Mouse (Mus musculus): ENCODE data around the gene Lsmem1. TPM values are rescaled to one million over a fixed set of nuclear protein-coding genes. Genes with fewer than 3 reads are reported as not detected.
A peak's percentile ranks its signal among the peaks of the same experiment; 100 is the strongest.

Gene Lsmem1
- polyA plus RNA-seq, 1 experiment from 2014 or later = not detected

DNA sequence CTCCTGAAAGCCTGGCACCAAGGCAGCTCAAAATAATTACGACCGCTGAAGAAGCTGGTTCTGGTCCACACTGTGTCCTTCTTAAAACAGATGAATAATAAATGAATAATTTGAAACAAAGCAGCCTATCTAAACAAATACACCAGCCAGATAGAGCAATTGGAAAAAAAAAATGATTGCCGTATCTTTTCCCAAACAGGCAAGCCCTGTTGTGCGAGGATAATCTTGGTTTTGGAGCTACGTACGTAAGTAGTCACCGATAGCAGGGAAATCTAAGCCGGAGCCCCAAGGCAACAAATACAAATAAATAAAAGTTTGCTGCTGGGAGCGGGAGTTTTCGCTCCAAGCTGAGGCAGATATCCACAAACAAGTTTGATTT, 66.1 kb downstream of the Lsmem1 start:
- H3K27ac ChIP-seq (ENCODE audit: low read length) = no peak overlapping the region
- H3K36me3 ChIP-seq (ENCODE audit: control insufficient read depth, insufficient read depth) = no peaks in the 10 kb centered on the region
- H3K9me3 ChIP-seq (ENCODE audit: control insufficient read depth, low read length) = no peaks in the 10 kb centered on the region
- peaks cover 17% of the 10 kb centered on the region for H3K27me3 ChIP-seq (replicated peaks; ENCODE audit: control insufficient read depth, insufficient read depth, low read length)
- peak; percentile 26; the same call in 1 of the 2 replicates for ATAC-seq
- 17% methylated on average over 10 of the region's 10 CpGs for WGBS
- peak overlapping the region; percentile 86 for H3K4me2 ChIP-seq (ENCODE audit: low read length)
- H3K9ac ChIP-seq (replicated peaks; ENCODE audit: low read depth, low read length) = peak overlapping the region; percentile 49; the same call in 1 of the 2 replicates
- peak overlapping the region; percentile 43 for H3K4me3 ChIP-seq (replicated peaks; ENCODE audit: low read length)
- peaks cover 13% of the 10 kb centered on the region for H3K4me1 ChIP-seq (replicated peaks; ENCODE audit: control insufficient read depth, insufficient read depth, low read length)

MicroRNAs encoded within 50 kb of the gene (microRNA counts, 519-probe panel; counts per million panel counts)
- microRNA mmu-miR-1938 = not detected

Small RNA genes within 50 kb of the gene (microRNA-seq; reads per million reads assigned to microRNA genes)
- not detected for gene Mir1938

Other genes starting within 250 kb of the Lsmem1 start
- 73.3 and 74.0 TPM in 2 replicates for gene Arl4a, start 161.5 kb downstream of the Lsmem1 start, polyA plus RNA-seq (2015; fragmentation: Nextera tagmentation; extraction: Ambion mirVana)
- 0.47 TPM in 1 of 2 replicates, not detected in the other for gene Scin, start 65.3 kb downstream of the Lsmem1 start, polyA plus RNA-seq (2015; fragmentation: Nextera tagmentation; extraction: Ambion mirVana)
- 182 and 188 TPM in 2 replicates for gene Ifrd1, start 49.0 kb upstream of the Lsmem1 start, polyA plus RNA-seq (2015; fragmentation: Nextera tagmentation; extraction: Ambion mirVana)
- gene Zfp277, start 246.4 kb upstream of the Lsmem1 start, polyA plus RNA-seq (2015; fragmentation: Nextera tagmentation; extraction: Ambion mirVana) = 30.5 and 33.4 TPM in 2 replicates
- 24.4 and 41.6 TPM in 2 replicates for gene Dock4, start 246.5 kb upstream of the Lsmem1 start, polyA plus RNA-seq (2015; fragmentation: Nextera tagmentation; extraction: Ambion mirVana)